Mouse (Mus musculus) gastrocnemius, adult 8-10 months (tissue): Measurements from ENCODE around the gene Glmp. TPM values are rescaled to one million over a fixed set of nuclear protein-coding genes. Genes with fewer than 3 reads are reported as not detected.
"Not testable (repeated sequence)": the region's sequence is repeated elsewhere in the genome, so short reads cannot be mapped to it uniquely, and the experiment has no call there.

Experiments
- DNase-seq, 2 experiments: peaks; one replicate each; pipeline ENCODE4 v3.0.0; 2022; ENCODE audit warnings: low spot score in 2 of 2
- total RNA-seq, 4 experiments: library from RNA; stranded (reverse); gene quantifications; 2 replicates each; pipeline ENCODE4 v1.2.4; 2022

Gene Glmp
- total RNA-seq, 4 experiments from 2014 or later: 34.5 to 39.4 (median 37.9) TPM

DNA sequence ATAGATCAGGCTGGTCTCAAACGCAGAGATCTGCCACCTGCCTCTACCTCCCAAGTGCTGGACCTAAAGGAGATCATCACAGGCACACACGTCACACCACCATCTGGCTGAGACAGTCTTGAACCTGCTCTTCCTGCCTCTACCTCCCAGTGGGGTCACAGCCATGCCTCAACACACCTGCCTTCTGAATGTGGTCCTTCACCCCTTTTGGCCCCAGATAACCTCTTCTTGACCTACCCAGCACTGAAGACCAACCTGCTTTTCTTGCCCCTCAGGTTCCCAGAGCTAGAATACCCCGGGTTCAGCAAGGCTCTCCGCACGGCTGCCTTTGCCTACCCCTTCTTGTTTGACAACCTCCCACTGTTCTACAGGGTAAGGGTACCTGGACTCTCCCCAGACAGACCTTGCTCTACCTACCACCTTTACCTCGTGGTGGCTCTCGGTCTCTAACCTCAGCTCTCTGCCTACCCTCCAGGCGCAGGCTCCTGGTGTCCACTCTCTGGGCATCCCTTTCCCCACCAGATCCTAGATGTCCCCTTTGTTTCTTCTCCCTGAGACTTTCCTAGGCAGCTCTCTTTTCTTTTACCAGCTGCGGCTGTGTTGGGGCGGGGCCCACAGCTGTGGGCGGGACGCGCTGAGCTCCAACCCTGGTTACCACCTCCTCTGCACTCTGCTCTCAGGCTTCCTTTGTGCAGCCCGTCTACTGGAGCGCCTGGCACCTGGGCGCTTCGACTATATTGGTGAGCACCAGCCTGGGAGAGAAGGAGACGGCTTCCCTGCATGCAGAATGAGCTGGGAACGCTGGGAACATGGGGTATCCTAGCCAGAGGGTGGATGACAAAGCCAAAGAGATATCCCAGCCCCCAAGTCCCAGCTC, 51.2 kb downstream of the Glmp start:
- DNase-seq: not testable (repeated sequence)

DNA sequence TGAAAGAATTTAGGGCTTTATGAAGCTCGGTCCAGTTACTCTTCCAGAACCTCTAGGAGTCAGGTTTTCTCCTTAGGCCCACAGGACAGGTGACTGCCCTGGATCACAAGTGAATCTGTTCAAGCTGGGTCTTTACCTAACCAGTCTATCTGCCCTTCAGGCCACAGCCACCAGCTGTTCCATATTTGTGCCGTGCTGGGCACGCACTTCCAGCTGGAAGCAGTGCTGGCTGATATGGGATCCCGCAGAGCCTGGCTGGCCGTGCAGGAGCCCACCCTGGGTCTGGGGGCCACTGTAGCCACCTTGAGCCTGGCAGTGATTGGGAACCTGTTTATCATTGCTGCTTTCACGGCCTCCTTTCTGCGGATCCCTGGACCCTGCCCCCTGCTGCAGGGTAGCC, 51.8 kb downstream of the Glmp start:
- DNase-seq: not testable (repeated sequence)

DNA sequence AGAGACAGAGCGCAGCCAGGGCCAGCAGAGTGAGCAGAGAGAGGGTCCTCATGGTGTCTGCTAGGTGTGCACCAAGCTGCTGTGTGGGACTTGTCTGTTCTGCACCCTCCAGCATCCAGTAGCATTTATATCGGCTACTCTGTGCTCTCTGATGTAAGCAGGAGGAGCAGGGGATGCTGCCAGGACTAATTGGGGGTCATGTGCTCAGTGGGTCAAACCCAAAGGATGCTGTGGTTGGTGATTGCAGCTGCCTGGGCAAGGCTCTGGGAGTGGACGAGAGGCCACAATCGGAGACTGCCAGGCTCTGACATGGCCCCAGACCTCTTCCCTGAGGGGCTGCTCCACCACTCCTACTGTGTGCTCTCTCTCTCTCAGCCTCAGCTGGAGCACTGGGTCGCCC, 53.8 kb downstream of the Glmp start, which contains the start of gene Bglap2:
TSS of gene Bglap2 (minus strand) at position 101 of the 400 bp plus-strand sequence.
- DNase-seq: not testable (repeated sequence)

Other genes starting within 250 kb of the Glmp start
- not detected for gene Ttc24, start 246.7 kb upstream of the Glmp start, total RNA-seq
- gene Iqgap3, start 243.1 kb upstream of the Glmp start, total RNA-seq: under 1 TPM; 0.08 to 0.39 (median 0.12) TPM
- gene Mef2d, start 182.7 kb upstream of the Glmp start, total RNA-seq: 100 to 1,000 TPM; 164 to 186 (median 172) TPM
- gene Rhbg, start 70.3 kb upstream of the Glmp start, total RNA-seq: not detected
- gene Gm38392, start 37.8 kb upstream of the Glmp start, total RNA-seq: 1 to 10 TPM in 1 of 4 experiments, under 1 TPM in 3; 0.72 to 2.2 (median 0.81) TPM
- 1 to 10 TPM; 2.6 to 7.3 (median 6.1) TPM for gene Tsacc, start 28.0 kb upstream of the Glmp start, total RNA-seq
- gene Cct3, start 27.9 kb upstream of the Glmp start, total RNA-seq: 100 to 1,000 TPM in 1 of 4 experiments, 10 to 100 TPM in 3; 91.1 to 102 (median 92.6) TPM
- 1 to 10 TPM; 1.9 to 3.7 (median 2.8) TPM for gene Tmem79, start 11.1 kb downstream of the Glmp start, total RNA-seq
- 10 to 100 TPM; 39.0 to 54.6 (median 44.5) TPM for gene Smg5, start 11.2 kb downstream of the Glmp start, total RNA-seq
- under 1 TPM; 0.15 to 0.94 (median 0.56) TPM for gene Paqr6, start 39.6 kb downstream of the Glmp start, total RNA-seq
- gene Bglap3, start 47.7 kb downstream of the Glmp start, total RNA-seq: not detected
- gene Bglap2, start 53.7 kb downstream of the Glmp start, total RNA-seq: not detected
- gene Bglap, start 59.4 kb downstream of the Glmp start, total RNA-seq: not detected
- 10 to 100 TPM; 15.5 to 18.5 (median 16.7) TPM for gene Pmf1, start 85.3 kb downstream of the Glmp start, total RNA-seq
- gene Slc25a44, start 100.1 kb downstream of the Glmp start, total RNA-seq: 10 to 100 TPM; 19.5 to 22.4 (median 21.5) TPM
- 1 to 10 TPM in 2 of 4 experiments, under 1 TPM in 2; 0.48 to 1.2 (median 1.00) TPM for gene Sema4a, start 136.2 kb downstream of the Glmp start, total RNA-seq
- gene Lmna, start 184.9 kb downstream of the Glmp start, total RNA-seq: 10 to 100 TPM; 59.0 to 76.0 (median 67.8) TPM
- gene Mex3a, start 207.4 kb downstream of the Glmp start, total RNA-seq: under 1 TPM; 0.07 to 0.31 (median 0.15) TPM
- not detected for gene Rab25, start 223.3 kb downstream of the Glmp start, total RNA-seq
- 10 to 100 TPM; 83.0 to 95.4 (median 86.1) TPM for gene Lamtor2, start 228.1 kb downstream of the Glmp start, total RNA-seq
- 100 to 1,000 TPM in 1 of 4 experiments, 10 to 100 TPM in 3; 91.9 to 112 (median 94.6) TPM for gene Ubqln4, start 228.7 kb downstream of the Glmp start, total RNA-seq